Mouse (Mus musculus) left cerebral cortex, adult 18-20 months (tissue): ENCODE measurements around the gene Zic4. TPM values are rescaled to one million over a fixed set of nuclear protein-coding genes. Genes with fewer than 3 reads are reported as not detected.

Source experiments
- DNase-seq, 2 experiments: peaks; one replicate each; pipeline ENCODE4 v3.0.0; 2021 to 2022; ENCODE audit warnings: low spot score in 2 of 2, mixed read lengths in 1 of 2
- total RNA-seq, 2 experiments: library from RNA; stranded (reverse); gene quantifications; 2 replicates each; pipeline ENCODE4 v1.2.3; 2021

Zic4 gene
- total RNA-seq, 2 experiments from 2014 or later = 3.5 to 4.4 TPM

GRCm38 (mm10) chr9:91379300-91379635, 17.1 kb downstream of the Zic4 start:
- no peak for DNase-seq

- no peak for DNase-seq
Measured at GRCm38 (mm10) chr9:91379781-91380457, 17.7 kb downstream of the Zic4 start.

GRCm38 (mm10) chr9:91380458-91380914, 18.3 kb downstream of the Zic4 start:
- DNase-seq = no peak

DNA sequence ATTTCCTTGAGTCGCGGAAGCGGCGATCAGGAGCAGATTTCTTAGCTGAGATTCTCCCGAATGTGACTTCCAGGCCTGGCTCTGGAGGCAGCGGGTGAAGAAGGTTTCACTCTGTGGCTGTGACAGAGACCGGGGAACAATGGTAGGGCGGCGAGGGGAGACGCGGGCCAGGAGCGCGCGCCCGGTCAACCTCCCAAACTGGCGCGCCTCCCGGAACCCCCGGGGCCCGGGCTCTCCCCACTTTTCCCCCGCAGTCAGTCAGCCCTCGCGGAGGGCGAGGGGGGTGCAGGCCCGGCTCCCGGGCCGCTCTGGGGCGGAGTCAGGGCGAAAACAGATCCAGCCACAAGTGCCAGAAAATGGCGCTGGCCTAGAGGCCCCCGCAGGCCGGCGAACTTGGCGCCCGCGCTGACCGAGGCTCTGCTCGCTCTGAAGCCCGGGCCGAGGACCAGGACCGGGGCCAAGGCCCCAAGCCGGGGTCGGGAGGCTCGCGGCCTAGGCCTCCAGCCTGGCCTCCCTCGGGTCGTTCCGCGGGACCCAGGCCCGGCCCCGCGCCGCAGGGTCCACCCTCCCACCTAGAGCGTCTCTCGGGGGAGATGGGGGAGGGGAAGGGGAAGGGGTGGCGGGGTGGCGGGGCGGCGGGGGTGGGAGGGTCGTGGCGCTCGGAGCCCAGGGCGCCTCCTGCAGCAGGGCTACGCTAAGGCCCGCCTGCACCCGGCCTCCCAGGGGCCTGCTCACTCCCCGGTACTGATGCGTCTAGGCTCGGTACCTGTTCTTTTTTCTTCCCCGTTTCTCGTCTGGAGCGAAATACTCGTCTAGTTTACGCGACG, 19.3 kb downstream of the Zic4 start:
- DNase-seq = no peak

DNA sequence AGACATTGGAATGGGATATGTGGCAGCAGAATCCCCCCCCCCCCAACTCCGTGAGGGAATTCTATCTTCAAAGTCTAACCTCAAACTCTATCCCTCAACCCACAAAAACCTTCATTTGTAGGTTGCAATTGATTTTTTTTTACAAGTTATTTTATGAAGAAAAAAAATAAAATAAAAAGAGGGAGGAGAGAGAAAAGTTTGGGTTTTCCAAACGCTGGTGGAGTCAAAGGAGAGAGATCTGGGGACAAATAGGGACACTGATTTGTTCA, 19.8 kb downstream of the Zic4 start:
- no peak for DNase-seq

GRCm38 (mm10) chr9:91382471-91383255, 20.4 kb downstream of the Zic4 start:
- no peak for DNase-seq

DNA sequence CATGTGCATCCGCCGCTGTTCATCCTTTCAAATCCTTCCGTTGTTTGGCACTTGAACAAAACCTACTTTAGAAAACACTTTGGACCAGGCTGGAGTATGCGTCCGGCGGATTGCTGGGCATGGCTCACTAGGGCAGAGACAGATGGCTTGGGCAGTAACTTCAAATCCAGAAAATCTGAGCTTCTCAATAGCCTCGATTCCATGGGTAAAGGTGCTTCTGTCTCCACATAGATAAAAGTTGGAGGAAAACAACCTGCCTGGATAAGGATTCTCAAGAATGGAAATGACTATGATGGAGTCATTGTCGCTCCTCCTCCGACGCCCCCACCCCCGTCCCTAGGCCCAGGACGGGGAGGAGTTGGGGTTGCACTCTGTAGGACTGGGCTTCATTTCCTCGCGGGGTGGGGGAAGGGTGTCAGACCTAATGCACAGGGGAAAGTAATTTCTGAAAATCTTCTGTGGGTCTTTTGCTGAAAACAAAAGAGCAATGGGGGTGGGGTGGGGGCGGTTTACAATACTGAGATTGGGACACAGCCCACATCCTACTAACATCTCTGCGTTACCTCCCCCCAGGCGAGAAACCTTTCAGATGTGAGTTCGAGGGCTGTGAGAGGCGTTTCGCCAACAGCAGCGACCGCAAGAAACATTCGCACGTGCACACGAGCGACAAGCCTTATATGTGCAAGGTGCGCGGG, 21.4 kb downstream of the Zic4 start:
- DNase-seq = no peak

DNA sequence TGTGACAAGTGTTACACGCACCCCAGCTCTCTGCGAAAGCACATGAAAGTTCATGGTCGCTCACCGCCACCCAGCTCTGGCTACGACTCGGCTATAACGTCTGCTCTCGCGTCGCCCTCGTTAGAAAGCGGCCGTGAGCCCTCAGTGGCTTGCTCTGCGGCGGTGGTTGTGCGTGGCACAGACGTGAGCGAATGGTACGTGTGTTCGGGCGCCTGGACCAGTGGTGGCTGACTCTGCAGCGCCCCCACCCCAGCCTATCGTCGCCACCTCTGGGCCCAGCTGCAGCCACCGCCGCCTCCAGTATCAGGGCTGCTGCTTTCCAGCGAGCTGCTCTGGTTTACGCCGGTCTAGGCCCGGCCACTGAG, 21.9 kb downstream of the Zic4 start:
- no peak for DNase-seq

DNA sequence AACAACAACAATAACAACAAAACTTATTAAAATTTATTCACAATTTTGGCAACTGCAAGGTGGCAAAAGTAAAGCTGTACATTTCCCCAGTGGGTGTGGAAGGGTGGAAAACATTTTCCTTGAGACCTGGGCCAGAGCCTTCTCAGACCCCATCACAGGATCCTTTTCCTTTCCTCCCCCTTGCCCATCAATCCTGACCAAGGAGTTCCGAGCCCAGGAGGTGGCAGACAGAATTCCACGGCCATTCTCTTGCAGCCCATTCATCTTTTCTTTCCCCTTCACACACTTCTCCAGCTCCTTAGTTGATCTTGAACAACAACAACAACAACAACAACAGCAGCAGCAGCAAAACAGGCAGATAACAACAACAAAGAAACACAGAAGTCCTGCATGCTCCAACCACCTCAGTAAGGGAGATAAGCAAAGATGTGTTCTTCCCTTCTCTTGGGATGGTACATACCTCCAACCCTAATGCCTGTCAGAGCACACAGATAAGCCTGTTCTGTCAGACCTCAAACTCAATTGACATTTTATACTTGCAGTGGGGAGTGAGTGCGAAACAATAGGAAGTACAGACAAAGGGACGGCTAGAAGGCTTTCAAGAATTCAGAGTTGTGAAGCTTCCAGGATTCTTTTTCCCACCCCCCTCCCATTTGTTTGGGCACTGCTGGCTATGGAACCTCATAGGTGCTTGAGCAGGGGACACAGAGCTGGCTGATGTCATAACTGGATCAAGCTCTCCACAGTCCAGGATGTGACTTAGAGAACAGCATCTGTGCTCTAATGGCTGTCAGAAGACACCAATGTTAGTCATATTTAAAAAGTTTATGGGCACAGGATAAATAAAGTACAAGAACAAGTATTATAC, 22.7 kb downstream of the Zic4 start:
- no peak for DNase-seq

GRCm38 (mm10) chr9:91385561-91386430, 23.6 kb downstream of the Zic4 start:
- DNase-seq = no peak

DNA sequence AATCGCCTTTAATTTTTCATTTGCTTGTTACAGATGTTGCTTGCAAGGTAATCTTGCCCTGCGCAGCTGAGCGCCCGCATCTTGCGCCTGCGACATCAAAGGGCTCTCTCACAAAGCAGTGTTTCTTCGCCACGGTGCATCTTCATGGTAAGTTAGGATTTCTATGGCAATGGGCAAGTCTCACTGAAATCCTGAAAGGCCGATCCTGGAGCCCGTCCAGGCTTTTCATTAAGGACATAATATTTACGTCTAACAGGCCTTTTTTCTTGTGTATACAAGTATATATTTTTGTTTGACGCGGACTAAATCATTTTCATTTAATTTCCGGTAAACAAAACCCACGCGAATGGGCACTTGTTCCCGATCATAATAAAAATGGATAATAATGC, 24.3 kb downstream of the Zic4 start:
- no peak for DNase-seq

DNA sequence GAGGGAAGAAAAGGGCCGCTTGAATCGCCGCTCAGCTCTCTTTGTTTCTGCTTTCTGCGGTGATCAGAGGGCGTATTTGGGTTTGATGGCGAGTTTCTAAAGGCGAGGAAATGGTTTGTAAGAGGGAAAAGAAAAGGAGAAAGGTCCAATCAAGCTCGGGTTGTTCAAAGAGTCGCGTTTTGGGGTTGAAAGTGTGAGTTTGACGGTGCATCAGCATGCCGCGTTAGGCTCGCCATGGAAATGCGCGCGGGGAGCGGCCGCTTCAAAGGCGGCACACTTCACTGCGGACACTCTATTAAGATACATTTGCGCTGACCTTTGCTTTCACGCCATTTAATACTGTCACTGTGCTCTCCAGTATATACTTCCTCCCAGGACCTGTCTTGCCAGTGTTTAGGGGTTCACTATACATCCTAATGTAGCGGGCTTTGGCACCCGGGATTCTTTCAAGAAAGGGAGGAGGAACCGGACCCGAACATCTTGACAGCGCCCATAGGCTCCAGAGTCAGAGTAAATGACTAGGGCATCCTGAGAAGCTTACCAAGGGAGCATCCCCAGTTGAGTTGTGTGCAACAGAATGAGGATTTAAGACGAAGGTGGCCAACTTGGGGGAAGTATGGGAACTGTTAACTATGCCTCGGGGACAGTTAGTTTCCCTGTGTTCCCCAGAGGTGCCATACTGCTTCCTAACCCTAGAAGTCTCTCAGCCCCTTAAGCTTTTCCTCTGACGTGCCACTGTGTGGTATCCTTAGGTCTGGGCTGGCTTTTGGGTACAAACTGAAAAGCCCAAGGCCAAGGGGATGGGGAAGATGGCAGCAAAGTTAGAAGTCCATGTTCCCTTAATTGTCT, 24.9 kb downstream of the Zic4 start:
- DNase-seq = no peak

GRCm38 (mm10) chr9:91387740-91388080, 25.5 kb downstream of the Zic4 start:
- no peak for DNase-seq

DNA sequence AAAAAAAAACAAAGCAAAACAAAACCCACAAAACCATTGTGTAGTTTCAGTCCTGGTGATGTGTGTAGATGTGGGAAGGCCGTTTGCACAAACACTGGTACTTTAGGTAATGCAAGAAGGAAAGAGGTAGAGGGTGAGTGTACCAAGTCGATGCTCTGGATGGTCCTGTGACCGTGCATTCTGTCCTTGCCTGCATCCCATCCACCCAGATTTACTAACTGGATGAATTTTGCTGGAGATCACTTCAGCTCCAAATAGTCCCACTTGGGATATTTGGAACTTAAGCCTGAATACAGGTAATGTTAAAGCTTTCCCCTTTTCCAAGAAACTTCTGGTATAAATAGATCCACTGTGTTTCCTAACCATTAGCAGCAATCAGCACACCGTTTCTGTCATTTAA, 26.0 kb downstream of the Zic4 start:
- DNase-seq = no peak

- no peak for DNase-seq
Measured at GRCm38 (mm10) chr9:91393376-91394068, 31.3 kb downstream of the Zic4 start.

- DNase-seq = no peak
Measured at GRCm38 (mm10) chr9:91394211-91394646, 32.0 kb downstream of the Zic4 start.

DNA sequence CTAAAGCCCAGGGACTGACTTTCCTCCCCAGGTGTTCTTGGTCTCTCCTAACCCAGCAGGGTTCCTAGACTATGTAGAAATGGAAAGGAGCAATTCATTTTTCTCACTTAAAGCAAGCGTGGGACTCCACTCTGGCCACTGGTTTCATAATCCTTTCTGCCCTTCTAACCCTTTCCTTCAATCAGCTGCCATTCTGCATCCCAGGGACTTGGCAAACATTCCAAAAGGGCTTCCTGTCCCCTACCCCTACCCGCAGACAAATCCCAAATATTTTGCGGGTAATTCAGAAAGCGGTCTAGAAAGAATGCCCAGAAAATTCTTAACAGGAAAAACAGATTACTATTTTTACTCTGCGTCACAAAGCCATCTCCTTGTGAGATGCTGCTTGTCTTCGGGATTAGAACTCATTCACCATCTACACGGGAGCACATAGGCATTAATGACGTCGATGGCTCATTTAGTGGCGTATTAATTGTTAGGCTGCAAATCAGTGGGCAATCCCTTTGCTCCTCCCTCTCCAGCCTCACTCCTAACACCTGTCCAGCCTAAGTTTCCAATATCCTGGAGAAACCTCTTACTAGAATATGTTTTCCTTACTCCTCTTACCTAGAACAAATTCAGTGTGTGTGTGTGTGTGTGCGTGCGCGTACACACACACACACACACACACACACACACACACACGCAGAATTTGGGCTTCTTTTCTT, 33.0 kb downstream of the Zic4 start:
- DNase-seq = no peak

GRCm38 (mm10) chr9:91399976-91400375, 37.8 kb downstream of the Zic4 start:
- DNase-seq = no peak
